Mouse (Mus musculus) bone marrow macrophage, adult 2 months (primary cell): ENCODE results near the gene Dlgap1.

Experiments used
- CTCF ChIP-seq: IDR thresholded peaks from 2 replicates; pipeline ENCODE4 v1.5.1; 2012; ENCODE audit warnings: low read depth, mild to moderate bottlenecking, low read length, moderate library complexity
- POLR2A ChIP-seq: IDR thresholded peaks from 2 replicates; pipeline ENCODE4 v1.6.1; 2012; ENCODE audit warnings: mild to moderate bottlenecking, low read depth, low read length, borderline replicate concordance

GRCm38 (mm10) chr17:70294106-70294505 is 325.2 kb downstream of the Dlgap1 start:
- TF ChIP-seq CTCF = no peak
- no peak for TF ChIP-seq POLR2A
